Mouse (Mus musculus) heart, postnatal 25 days (tissue): ENCODE measurements around the gene Cyp46a1. TPM values are rescaled to one million over a fixed set of nuclear protein-coding genes. Genes with fewer than 3 reads are reported as not detected.

Experiments
- DNase-seq: peaks from one replicate; pipeline ENCODE4 v3.0.0; 2022; ENCODE audit warnings: low spot score
- intact Hi-C: fragments of 180-260 bp; cut with DNase I; formaldehyde crosslinking; loops from one replicate; pipeline ENCODE4 v1.15.1; 2025
- total RNA-seq, 2 experiments: library from RNA; stranded (reverse); gene quantifications; 2 replicates each; pipeline ENCODE4 v1.2.3; 2021

Gene Cyp46a1
- total RNA-seq, 2 experiments from 2014 or later: 0.31 to 0.36 TPM

- intact Hi-C loops: loop anchor here (2.0 kb wide), 1 partner anchor 23 kb away; the partner anchor contains the start of gene Eml1
Observed at GRCm38 (mm10) chr12:108393637-108394036, 59.5 kb downstream of the Cyp46a1 start.

GRCm38 (mm10) chr12:108394534-108395284, 60.5 kb downstream of the Cyp46a1 start:
- intact Hi-C loops: no loop called here
- DNase-seq: no peak

More at GRCm38 (mm10) chr12:108393637-108394036, 59.5 kb downstream of the Cyp46a1 start:
- peak; percentile 90 for DNase-seq

DNA sequence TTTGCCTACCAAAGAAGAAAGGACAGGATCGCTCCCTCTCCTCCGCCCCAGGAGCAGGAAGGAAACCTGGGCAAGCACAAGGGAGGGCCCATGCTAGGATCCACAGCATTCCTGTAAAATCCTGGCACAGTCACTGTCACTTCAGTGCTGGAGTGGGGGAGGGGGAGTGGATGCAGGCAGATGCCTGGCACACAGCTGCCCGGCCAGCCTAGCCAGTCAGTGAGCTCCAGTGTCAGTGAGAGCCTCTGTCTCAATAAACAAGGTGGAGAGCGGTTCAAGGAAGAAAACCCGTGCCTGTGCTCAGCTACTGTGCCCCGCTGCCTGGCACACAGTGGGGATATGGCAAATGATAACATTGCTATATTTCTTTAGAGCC, 61.1 kb downstream of the Cyp46a1 start:
- intact Hi-C loops: no loop called here

DNA sequence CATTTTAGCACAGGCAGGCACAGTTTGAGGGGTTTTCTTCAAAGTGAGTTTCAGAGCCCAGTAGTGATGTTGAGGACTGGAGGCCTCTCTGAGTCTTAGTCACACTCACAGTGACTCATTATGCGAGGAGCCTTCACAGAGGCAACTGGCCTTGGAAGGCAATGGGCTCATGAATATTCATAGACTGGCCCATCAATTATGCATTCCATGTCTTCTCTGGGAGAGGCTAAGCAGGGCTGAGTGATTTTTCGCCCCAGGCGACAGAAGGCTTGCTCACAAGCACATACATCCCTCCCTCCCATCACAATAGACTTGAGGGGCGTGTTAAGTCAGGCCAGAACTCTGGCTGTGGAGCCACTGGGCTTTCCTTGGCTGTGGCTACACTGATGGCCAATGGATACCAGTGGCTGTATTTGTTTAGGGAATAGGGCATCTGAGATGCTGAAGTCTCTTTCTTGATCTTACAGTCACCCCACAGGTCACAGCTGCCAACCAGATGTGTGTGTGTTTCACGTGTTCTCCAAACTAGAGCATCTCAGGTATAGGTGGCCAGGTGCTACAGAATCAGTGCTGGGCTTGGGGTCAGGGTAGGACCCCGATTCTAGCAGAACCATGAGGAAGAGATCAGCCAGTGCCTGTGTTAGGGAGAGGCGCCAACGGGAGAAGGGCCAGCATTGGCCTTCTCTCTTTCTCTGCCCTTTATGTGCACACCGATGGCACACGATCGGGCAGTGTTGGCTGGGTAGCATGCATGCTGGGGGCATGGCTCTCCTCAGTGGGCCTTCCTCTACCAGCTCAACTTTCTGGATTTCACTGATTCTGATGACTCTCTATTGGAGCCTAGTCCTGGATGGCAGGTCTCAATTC, 62.1 kb downstream of the Cyp46a1 start:
- no peak for DNase-seq
- intact Hi-C loops: no loop called here

More for the DNA sequence above, 61.1 kb downstream of the Cyp46a1 start:
- no peak for DNase-seq

DNA sequence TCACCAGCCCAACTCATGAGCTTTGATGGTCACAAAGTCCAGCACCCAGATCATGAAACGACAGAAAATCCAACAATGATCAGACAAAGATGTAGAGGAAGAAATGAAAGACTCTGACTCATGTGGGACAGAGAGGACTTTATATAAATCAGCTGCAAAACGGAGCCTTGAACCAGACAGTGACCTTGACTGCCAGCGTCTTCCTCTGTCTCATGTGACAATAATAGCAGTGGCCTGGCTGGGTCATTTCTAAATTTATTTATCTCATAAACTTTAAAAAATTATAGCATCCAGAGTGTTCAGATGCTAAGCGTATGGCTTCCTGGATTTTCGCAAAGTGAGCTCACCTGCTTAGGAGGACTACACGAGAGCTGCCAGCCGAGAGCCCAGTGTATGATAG, 64.5 kb downstream of the Cyp46a1 start:
- intact Hi-C loops: no loop called here

DNA sequence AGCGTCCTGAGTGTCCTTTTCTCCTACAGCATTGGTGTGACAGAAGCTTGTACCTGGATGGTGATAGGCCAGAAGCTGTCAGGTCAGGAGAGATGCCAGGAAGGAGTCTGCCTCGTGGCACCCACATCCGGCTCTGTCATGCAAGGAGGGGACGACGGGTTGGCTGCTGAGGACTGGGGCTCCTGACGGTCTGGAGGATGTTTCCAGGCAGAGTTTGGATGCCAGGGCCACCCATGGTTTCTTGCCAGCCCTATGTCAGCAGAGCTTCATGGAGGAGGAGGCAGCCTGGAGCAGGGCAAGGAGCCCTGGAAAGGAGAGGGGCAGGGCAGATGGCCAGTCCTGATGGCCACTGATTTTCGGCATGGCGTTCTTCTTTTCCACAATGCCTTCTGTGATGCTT, 65.0 kb downstream of the Cyp46a1 start:
- intact Hi-C loops: no loop called here
- DNase-seq: no peak

More for the DNA sequence above, 64.5 kb downstream of the Cyp46a1 start:
- DNase-seq: no peak

GRCm38 (mm10) chr12:108400951-108401350, 66.8 kb downstream of the Cyp46a1 start:
- intact Hi-C loops: no loop called here
- DNase-seq: no peak

- intact Hi-C loops: no loop called here
- peak; percentile 49 for DNase-seq
Observed at GRCm38 (mm10) chr12:108403957-108404356, 69.8 kb downstream of the Cyp46a1 start.

GRCm38 (mm10) chr12:108409100-108409499, 74.9 kb downstream of the Cyp46a1 start:
- intact Hi-C loops: no loop called here
- no peak for DNase-seq

- intact Hi-C loops: no loop called here
- DNase-seq: no peak
Observed at GRCm38 (mm10) chr12:108410416-108411208, 76.4 kb downstream of the Cyp46a1 start.

Other genes starting within 250 kb of the Cyp46a1 start
- gene Setd3, start 155.1 kb upstream of the Cyp46a1 start, total RNA-seq: 10 to 100 TPM; 82.0 to 89.7 TPM
- gene Ccnk, start 154.8 kb upstream of the Cyp46a1 start, total RNA-seq: 10 to 100 TPM; 28.0 to 28.9 TPM
- gene Ccdc85c, start 59.0 kb upstream of the Cyp46a1 start, total RNA-seq: 10 to 100 TPM; 36.4 to 40.9 TPM
- gene Hhipl1, start 28.1 kb upstream of the Cyp46a1 start, total RNA-seq: 1 to 10 TPM in 1 of 2 experiments, under 1 TPM in 1; 0.95 to 1.7 TPM
- 10 to 100 TPM; 76.4 to 78.6 TPM for gene Eml1, start 36.6 kb downstream of the Cyp46a1 start, total RNA-seq
- 10 to 100 TPM; 50.8 to 51.7 TPM for gene Evl, start 220.3 kb downstream of the Cyp46a1 start, total RNA-seq